Mouse (Mus musculus): ENCODE data around the gene 1600002K03Rik. TPM values are rescaled to one million over a fixed set of nuclear protein-coding genes. Genes with fewer than 3 reads are reported as not detected.
A peak's percentile ranks its signal among the peaks of the same experiment; 100 is the strongest.

Gene 1600002K03Rik
- polyA plus RNA-seq, 1 experiment: 0.99 TPM

- Histone ChIP-seq H3K9me3 (ENCODE audit: control insufficient read depth, low read length) (no peaks in the 10 kb centered on the region), H3K4me1 (ENCODE audit: control insufficient read depth) (peaks cover 89% of the 10 kb centered on the region), H3K4me3 (replicated peaks) (peak overlapping the region; percentile 95), H3K27me3 (ENCODE audit: control insufficient read depth) (no peaks in the 10 kb centered on the region), H3K36me3 (ENCODE audit: control insufficient read depth) (peaks cover 82% of the 10 kb centered on the region)
- no peak for TF ChIP-seq TAL1 (IDR thresholded peaks at IDR 0.05; ENCODE audit: low read length)
- no peak for TF ChIP-seq GATA1 (IDR thresholded peaks at IDR 0.05; ENCODE audit: low read length)
These were observed 21.3 kb upstream of the 1600002K03Rik start for GRCm38 (mm10) chr10:80151211-80152034.

- no peaks in the 10 kb centered on the region for H3K9me3 ChIP-seq (ENCODE audit: control insufficient read depth, low read length)
- no peaks in the 10 kb centered on the region for H3K27me3 ChIP-seq (ENCODE audit: control insufficient read depth)
- TF ChIP-seq GATA1 (IDR thresholded peaks at IDR 0.05; ENCODE audit: low read length) (no peak), TAL1 (IDR thresholded peaks at IDR 0.05; ENCODE audit: low read length) (no peak)
- peaks cover 82% of the 10 kb centered on the region for H3K36me3 ChIP-seq (ENCODE audit: control insufficient read depth)
- H3K4me1 ChIP-seq (ENCODE audit: control insufficient read depth): peaks cover 86% of the 10 kb centered on the region
- peak overlapping the region; percentile 95 for H3K4me3 ChIP-seq (replicated peaks)
These were observed 20.5 kb upstream of the 1600002K03Rik start for GRCm38 (mm10) chr10:80152071-80152872.

GRCm38 (mm10) chr10:80152873-80153260 lies 19.9 kb upstream of the 1600002K03Rik start:
- H3K36me3 ChIP-seq (ENCODE audit: control insufficient read depth): peaks cover 82% of the 10 kb centered on the region
- no peaks in the 10 kb centered on the region for H3K27me3 ChIP-seq (ENCODE audit: control insufficient read depth)
- H3K4me1 ChIP-seq (ENCODE audit: control insufficient read depth): peaks cover 84% of the 10 kb centered on the region
- no peak for TF ChIP-seq TAL1 (IDR thresholded peaks at IDR 0.05; ENCODE audit: low read length)
- TF ChIP-seq GATA1 (IDR thresholded peaks at IDR 0.05; ENCODE audit: low read length): no peak
- no peak overlapping the region for H3K4me3 ChIP-seq (replicated peaks)
- no peaks in the 10 kb centered on the region for H3K9me3 ChIP-seq (ENCODE audit: control insufficient read depth, low read length)

- TF ChIP-seq GATA1 (IDR thresholded peaks at IDR 0.05; ENCODE audit: low read length) (no peak), TAL1 (IDR thresholded peaks at IDR 0.05; ENCODE audit: low read length) (no peak)
- Histone ChIP-seq H3K4me1 (ENCODE audit: control insufficient read depth) (peaks cover 87% of the 10 kb centered on the region), H3K36me3 (ENCODE audit: control insufficient read depth) (peaks cover 82% of the 10 kb centered on the region), H3K27me3 (ENCODE audit: control insufficient read depth) (no peaks in the 10 kb centered on the region), H3K9me3 (ENCODE audit: control insufficient read depth, low read length) (no peaks in the 10 kb centered on the region), H3K4me3 (replicated peaks) (no peak overlapping the region)
These were observed 19.0 kb upstream of the 1600002K03Rik start for GRCm38 (mm10) chr10:80153713-80154112.

GRCm38 (mm10) chr10:80154384-80154783 lies 18.4 kb upstream of the 1600002K03Rik start:
- Histone ChIP-seq H3K4me1 (ENCODE audit: control insufficient read depth) (peaks cover 87% of the 10 kb centered on the region), H3K27me3 (ENCODE audit: control insufficient read depth) (no peaks in the 10 kb centered on the region), H3K4me3 (replicated peaks) (no peak overlapping the region), H3K9me3 (ENCODE audit: control insufficient read depth, low read length) (no peaks in the 10 kb centered on the region), H3K36me3 (ENCODE audit: control insufficient read depth) (peaks cover 82% of the 10 kb centered on the region)
- TF ChIP-seq GATA1 (IDR thresholded peaks at IDR 0.05; ENCODE audit: low read length) (no peak), TAL1 (IDR thresholded peaks at IDR 0.05; ENCODE audit: low read length) (no peak)

GRCm38 (mm10) chr10:80155277-80155676 lies 17.5 kb upstream of the 1600002K03Rik start:
- H3K4me1 ChIP-seq (ENCODE audit: control insufficient read depth): peaks cover 87% of the 10 kb centered on the region
- no peak overlapping the region for H3K4me3 ChIP-seq (replicated peaks)
- no peaks in the 10 kb centered on the region for H3K9me3 ChIP-seq (ENCODE audit: control insufficient read depth, low read length)
- TF ChIP-seq TAL1 (IDR thresholded peaks at IDR 0.05; ENCODE audit: low read length) (no peak), GATA1 (IDR thresholded peaks at IDR 0.05; ENCODE audit: low read length) (no peak)
- peaks cover 74% of the 10 kb centered on the region for H3K36me3 ChIP-seq (ENCODE audit: control insufficient read depth)
- H3K27me3 ChIP-seq (ENCODE audit: control insufficient read depth): no peaks in the 10 kb centered on the region

GRCm38 (mm10) chr10:80156002-80156751 lies 16.6 kb upstream of the 1600002K03Rik start:
- no peaks in the 10 kb centered on the region for H3K27me3 ChIP-seq (ENCODE audit: control insufficient read depth)
- no peak overlapping the region for H3K4me3 ChIP-seq (replicated peaks)
- peaks cover 65% of the 10 kb centered on the region for H3K36me3 ChIP-seq (ENCODE audit: control insufficient read depth)
- peaks cover 87% of the 10 kb centered on the region for H3K4me1 ChIP-seq (ENCODE audit: control insufficient read depth)
- H3K9me3 ChIP-seq (ENCODE audit: control insufficient read depth, low read length): no peaks in the 10 kb centered on the region
- no peak for TF ChIP-seq GATA1 (IDR thresholded peaks at IDR 0.05; ENCODE audit: low read length)
- TF ChIP-seq TAL1 (IDR thresholded peaks at IDR 0.05; ENCODE audit: low read length): no peak

GRCm38 (mm10) chr10:80156752-80157053 lies 16.0 kb upstream of the 1600002K03Rik start:
- Histone ChIP-seq H3K27me3 (ENCODE audit: control insufficient read depth) (no peaks in the 10 kb centered on the region), H3K4me3 (replicated peaks) (no peak overlapping the region), H3K36me3 (ENCODE audit: control insufficient read depth) (peaks cover 60% of the 10 kb centered on the region), H3K4me1 (ENCODE audit: control insufficient read depth) (peaks cover 87% of the 10 kb centered on the region), H3K9me3 (ENCODE audit: control insufficient read depth, low read length) (no peaks in the 10 kb centered on the region)
- TF ChIP-seq TAL1 (IDR thresholded peaks at IDR 0.05; ENCODE audit: low read length) (no peak), GATA1 (IDR thresholded peaks at IDR 0.05; ENCODE audit: low read length) (no peak)
